Mouse (Mus musculus) megakaryocyte, embryonic 14.5 days (primary cell): ENCODE data around the gene Ap1s1.

Experiments used
- FLI1 ChIP-seq: IDR thresholded peaks from 2 replicates; pipeline ENCODE4 v1.6.1; 2012; ENCODE audit warnings: low read length, inconsistent platforms, mixed read lengths
- GATA1 ChIP-seq: IDR thresholded peaks from 3 replicates; pipeline ENCODE4 v1.6.1; 2012; ENCODE audit warnings: mixed read lengths, low read length, inconsistent platforms, borderline replicate concordance

DNA sequence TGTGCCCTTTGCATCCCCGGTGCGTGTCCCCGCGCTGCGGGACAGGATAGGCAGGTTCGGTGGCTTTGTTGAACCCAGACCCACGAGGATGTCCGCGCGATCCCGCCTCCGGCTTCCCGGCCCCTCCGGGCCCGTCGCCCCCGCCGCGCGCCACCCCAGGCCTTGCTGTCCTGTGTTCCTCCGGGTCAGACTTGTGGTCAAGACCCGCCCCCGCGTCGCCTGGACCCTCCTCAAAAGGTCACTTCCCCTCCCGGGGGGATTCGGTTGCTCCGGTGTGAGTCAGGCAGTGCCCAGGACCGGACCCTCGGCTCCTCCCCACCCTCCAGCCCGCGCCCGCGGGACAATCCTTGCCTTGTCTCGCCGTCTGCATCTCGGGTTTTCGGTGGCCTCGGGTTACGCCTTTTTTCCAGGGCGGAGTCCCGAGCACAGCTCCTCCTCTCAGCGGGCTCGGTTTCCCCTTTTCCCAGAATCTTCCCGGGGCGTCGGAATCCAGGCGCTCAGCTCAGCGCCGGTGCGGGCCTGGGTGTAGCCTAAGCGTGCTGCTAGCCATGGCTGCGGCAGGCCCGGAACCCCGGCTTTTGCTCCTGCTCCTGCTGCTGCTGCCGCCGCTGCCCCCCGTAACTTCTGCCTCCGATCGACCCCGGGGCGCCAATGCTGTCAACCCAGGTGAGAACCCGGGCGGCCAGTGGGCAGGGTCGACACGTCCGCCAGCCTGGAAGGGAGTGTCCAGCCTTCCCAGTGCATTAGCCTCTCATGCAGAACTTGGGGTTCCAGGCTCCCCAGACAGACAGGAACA is 58.6 kb downstream of the Ap1s1 start:
- TF ChIP-seq GATA1: no peak
- no peak for TF ChIP-seq FLI1
